Mouse (Mus musculus) lung, postnatal 25 days (tissue): ENCODE data around the gene Smtn.

Experiments
- DNase-seq: peaks from one replicate; pipeline ENCODE4 v3.0.0; 2022; ENCODE audit warnings: low spot score

Smtn gene

GRCm38 (mm10) chr11:3509181-3510085 lies 31.0 kb downstream of the Smtn start:
- no peak for DNase-seq

GRCm38 (mm10) chr11:3508226-3508625 lies 32.2 kb downstream of the Smtn start:
- DNase-seq, result no peak

- DNase-seq, result no peak
Measured at GRCm38 (mm10) chr11:3503755-3504693, 36.4 kb downstream of the Smtn start.

- no peak for DNase-seq
Measured at GRCm38 (mm10) chr11:3502459-3503072, 37.8 kb downstream of the Smtn start.

GRCm38 (mm10) chr11:3502057-3502456 lies 38.4 kb downstream of the Smtn start:
- DNase-seq, result no peak

- DNase-seq, result no peak
Measured at GRCm38 (mm10) chr11:3497296-3497695, 43.1 kb downstream of the Smtn start.

- peak; percentile 53 for DNase-seq
Measured at GRCm38 (mm10) chr11:3496756-3497155, 43.7 kb downstream of the Smtn start.

- no peak for DNase-seq
Measured at GRCm38 (mm10) chr11:3495496-3495895, 44.9 kb downstream of the Smtn start.

- DNase-seq, result no peak
Measured at GRCm38 (mm10) chr11:3494857-3495256, 45.6 kb downstream of the Smtn start.

- no peak for DNase-seq
Measured at GRCm38 (mm10) chr11:3492748-3493147, 47.7 kb downstream of the Smtn start.

GRCm38 (mm10) chr11:3489036-3489435 lies 51.4 kb downstream of the Smtn start:
- no peak for DNase-seq

- no peak for DNase-seq
Measured at GRCm38 (mm10) chr11:3487952-3488570, 52.4 kb downstream of the Smtn start, which contains the start of gene Pla2g3. Gene Pla2g3, plus strand, starts transcription at chr11:3488284.

- no peak for DNase-seq
Measured at GRCm38 (mm10) chr11:3486349-3486748, 54.1 kb downstream of the Smtn start.

GRCm38 (mm10) chr11:3483980-3484642 lies 56.3 kb downstream of the Smtn start:
- DNase-seq, result no peak

GRCm38 (mm10) chr11:3475489-3475888 lies 64.9 kb downstream of the Smtn start:
- DNase-seq, result no peak

GRCm38 (mm10) chr11:3474480-3475115 lies 65.8 kb downstream of the Smtn start:
- DNase-seq, result no peak

GRCm38 (mm10) chr11:3472484-3472883 lies 67.9 kb downstream of the Smtn start:
- peak; percentile 83 for DNase-seq

GRCm38 (mm10) chr11:3471448-3471850 lies 69.0 kb downstream of the Smtn start:
- DNase-seq, result no peak
